Mouse (Mus musculus) G1E (cell line): ENCODE results near the gene Ank3.

Experiments used
- CTCF ChIP-seq: IDR thresholded peaks from 2 replicates; pipeline ENCODE4 v1.5.1; 2012; ENCODE audit warnings: low read depth, low read length, inconsistent platforms, mixed read lengths
- GATA1 ChIP-seq: IDR thresholded peaks from 2 replicates; pipeline ENCODE4 v1.6.1; 2012; ENCODE audit warnings: borderline replicate concordance, low read length, inconsistent platforms, mixed read lengths
- GATA2 ChIP-seq: IDR thresholded peaks from 2 replicates; pipeline ENCODE4 v1.6.1; 2012; ENCODE audit warnings: low read depth, low read length, inconsistent platforms, borderline replicate concordance

DNA sequence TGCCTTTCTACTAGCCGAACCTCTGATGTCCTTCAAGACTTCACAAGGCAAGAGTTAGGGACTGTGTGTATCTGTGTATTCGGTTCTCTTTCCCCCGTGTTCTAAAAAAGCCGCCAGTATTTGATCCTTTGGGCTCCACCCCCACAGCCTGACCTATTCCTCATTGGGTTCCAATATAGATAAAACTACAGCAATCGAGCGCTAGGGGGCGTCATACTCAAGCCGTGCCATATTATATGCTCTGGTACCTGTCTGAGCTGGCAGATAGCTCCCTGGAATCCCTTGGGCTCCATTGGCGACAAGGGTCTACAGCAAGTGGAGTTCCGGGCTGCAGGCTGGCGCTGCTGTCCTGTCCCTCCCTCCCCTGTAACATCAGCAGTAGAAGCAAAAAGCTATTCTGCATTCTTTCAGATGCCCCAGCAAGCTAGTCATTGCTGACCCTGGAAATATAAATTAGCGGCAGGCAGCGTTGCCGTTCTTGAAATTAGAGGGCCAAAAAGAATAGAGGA lies 209.1 kb downstream of the Ank3 start:
- TF ChIP-seq CTCF (no peak), GATA1 (no peak), GATA2 (no peak)
